Mouse (Mus musculus): ENCODE results near the gene Snapc4.
"Not testable (repeated sequence)": the region's sequence is repeated elsewhere in the genome, so short reads cannot be mapped to it uniquely, and the experiment has no call there.

Gene Snapc4

DNA sequence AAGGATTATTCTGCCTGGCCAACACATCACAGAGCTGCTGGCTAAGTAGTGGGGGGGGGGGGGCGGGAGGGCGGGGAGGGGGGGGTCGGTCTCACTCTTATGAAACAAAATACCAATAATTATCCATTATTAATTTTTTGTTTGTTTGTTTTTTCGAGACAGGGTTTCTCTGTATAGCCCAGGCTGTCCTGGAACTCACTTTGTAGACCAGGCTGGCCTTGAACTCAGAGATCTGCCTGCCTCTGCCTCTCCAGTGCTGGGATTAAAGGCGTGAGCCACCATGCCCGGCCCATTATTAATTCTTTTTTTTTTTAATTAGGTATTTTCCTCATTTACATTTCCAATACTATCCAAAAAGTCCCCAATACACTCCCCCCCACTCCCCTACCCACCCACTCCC is 418 bp upstream of the Snapc4 start:
- in situ Hi-C loops (cut with MboI, MseI) = not testable (repeated sequence)

DNA sequence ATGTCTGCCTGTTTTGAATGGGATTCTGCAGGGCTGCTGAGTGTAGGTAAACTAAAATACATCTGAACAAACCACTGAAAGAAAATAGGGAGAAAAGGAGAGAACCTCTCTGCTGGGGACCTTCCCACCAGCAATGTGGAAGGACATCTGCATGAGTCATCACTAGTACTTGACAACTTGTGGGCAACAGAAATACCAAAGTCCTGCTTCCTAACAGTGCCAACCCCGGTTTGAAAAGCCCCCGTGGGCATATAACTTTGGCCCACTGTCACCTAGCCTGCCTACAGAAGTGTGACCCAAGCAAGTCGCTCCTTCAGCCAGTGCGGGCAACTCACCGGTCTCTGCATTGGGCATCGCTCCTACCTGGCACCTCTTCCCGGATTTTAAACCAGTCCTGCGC is 8.1 kb downstream of the Snapc4 start:
- in situ Hi-C loops (cut with MboI, MseI) = no loop called here

DNA sequence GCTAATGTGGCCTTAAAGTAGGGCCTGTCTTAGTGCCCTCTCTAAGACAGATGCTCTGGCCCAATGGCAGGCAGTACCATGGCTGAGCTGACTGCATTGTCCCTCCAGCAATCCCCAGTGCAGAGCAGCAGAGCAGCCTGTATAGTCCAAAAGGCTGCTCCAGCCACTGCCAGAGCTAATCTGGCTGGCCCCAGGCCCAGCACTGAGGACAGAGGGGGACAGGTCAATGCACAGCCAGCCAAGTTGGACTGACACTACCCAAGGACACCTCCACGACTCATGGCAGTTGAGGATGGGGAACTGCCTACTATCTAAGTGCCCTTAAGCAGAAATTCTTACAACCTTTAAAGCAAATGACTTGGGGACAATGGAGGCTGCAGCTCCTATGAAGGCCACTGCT is 11.9 kb downstream of the Snapc4 start:
- in situ Hi-C loops (cut with MboI, MseI) = no loop called here

DNA sequence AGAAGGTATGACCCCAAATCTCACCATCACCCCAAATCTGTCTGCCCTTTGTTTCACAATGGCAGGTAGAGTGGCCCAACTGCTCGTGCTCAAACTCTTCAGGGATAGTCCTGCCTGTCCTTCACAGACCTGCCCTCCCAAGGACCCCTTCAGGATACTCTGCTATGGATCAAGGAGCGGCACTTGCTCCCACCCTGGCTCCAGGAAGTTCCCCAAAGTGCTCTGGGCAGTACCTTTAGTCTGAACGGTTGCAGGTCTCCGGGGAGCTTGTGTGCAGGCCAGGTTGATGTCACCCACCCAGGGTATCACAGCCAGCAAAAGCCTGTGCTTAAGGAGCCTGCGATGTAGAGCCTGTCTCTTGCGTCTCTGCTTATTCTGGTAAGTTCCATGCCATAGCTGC is 12.5 kb downstream of the Snapc4 start:
- in situ Hi-C loops (cut with MboI, MseI) = no loop called here

DNA sequence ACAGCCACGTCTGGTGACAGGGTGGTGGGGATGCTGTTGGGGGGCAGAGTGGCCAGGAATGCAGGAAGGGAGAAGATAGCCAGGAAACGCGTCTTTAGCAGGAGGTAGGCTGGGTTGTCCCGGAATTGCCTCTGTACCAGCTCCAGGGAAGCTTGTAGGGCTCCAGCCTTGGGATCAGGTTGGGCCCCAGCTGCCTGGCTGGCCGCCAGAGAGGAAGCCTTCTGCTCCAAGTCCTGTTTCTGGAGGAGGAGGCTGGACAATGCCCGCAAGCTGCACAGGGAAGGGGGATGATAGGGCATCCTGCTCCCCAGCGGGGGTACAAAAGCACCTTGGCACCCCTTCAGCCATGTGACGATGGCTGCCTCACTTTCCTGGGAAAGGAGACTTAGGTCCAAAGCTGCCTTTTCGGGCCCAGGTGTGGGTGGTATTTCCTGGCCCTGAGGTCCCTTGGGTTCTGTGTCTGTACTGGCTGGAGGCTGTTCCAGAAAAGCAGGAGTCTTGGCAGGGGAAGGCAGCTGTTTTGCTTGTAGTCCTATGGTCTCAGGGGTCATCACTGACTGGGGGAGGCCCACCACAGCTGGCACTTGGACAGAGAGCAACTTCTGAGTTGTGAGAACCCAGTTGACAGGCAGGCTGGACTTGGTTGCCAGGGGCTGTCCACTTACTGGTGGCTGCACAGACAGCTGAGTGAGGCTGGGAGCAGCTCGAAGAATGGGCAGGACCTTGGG is 15.6 kb downstream of the Snapc4 start:
- in situ Hi-C loops (cut with MboI, MseI) = no loop called here

DNA sequence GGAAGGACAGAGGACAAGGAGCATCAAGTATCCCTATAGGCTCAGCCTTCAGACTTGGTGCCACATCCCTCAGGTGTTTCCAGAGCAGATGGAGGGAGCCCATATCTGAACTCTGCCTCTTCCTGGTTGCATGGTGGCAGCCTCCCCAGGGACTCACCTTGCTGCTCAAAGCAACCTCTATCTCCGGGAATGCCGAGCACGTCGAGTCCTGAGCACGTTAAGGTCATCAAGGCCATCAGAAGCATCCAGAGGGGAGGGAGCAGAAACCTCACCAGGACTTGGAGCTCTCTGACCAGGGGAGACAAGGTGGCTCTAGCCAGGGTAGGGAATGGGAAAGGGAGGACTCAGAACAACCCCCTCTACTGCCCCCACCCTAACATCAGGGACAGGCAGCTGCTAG is 17.0 kb downstream of the Snapc4 start:
- in situ Hi-C loops (cut with MboI, MseI) = no loop called here

DNA sequence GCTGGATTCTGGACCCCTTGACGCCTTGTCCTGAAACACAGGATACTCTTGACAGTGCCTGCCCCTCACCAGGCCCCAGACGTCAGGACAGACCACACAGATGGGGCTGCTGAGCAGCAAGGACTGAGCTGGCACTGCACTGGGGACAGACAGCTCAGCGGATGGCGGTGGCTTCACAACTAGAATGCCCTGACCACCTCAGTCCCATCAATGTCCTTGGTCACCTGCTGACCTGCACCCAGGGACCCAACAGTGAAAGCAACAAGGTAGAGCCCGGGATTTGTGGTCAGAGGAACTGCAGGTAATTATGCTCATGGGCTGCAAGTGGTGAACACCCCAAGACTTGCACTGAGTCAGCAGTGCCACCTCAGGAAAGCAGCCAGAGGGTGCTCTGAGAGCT is 17.5 kb downstream of the Snapc4 start:
- in situ Hi-C loops (cut with MboI, MseI) = no loop called here

DNA sequence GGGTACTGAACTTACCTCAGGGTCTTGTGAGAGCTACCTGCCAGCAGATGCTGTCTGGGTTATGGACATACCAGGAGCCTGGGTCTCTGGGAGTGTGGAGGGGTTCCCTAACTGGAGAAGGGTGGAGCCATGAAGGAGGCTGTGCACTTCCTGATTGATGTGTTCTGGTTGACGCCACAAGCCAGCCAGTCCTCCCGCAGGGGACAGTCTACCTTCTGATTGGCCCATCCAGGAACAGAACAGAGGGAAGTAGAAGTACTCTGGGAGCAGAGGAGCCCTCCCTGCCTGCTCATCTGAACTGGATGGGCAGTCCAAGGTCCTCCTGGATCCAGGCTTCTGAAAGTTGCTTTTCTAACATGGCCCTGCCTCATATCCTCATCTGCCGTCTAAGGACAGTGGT is 19.7 kb downstream of the Snapc4 start, which contains the start of gene Card9:
Gene Card9 (minus strand): TSS at position 147 of the 400 bp plus-strand sequence.
- in situ Hi-C loops (cut with MboI, MseI) = no loop called here

DNA sequence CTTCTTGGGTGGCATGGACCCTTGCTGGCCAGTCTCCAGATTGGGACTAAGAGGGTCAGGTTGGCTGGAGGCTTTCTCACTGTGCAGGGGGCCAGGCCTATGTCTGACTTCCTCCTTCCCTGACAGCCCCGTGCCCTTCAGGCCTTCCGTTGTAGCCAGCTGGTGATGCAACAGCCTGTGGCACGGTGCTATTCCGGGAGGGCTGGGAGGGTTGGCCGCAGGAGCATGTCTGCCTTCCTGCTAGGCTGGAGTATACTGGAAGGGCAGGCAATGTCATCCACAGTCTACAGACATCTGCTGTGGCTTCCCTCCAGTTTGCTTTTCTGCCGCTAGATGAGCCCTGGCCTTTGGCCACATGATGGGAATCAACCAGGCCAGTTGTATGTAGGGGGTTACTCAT is 20.5 kb downstream of the Snapc4 start:
- in situ Hi-C loops (cut with MboI, MseI) = no loop called here

DNA sequence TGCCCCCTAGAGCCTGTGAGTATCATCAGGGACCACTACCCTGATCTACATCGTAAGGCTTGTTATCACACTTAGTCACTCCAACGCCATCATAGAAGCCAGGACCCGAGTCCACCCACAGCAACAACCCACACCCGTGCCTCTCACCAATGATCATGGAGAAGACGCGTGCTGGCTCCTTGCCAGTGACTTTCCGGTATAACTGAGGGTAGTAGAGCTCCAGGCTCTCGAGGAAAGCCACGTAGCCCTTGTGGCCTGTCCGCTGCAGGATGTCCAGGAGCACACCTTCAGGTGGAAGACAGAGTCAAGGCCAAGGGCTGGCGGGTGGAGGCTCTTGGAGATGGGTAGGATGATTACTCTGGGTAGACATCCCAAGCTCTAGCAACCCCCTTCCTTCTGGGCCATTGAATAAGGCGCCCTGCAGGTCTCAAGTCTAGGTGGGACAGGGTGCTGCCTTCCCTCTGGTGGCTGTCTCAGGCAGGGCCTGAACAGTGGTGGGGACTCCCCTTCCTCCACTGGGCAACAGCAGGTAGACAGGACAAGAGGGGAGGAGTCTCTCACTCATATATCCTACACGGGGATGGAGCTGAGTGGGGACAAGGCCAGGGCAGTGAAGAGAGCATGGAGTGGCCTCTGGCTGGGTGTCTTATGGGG is 21.7 kb downstream of the Snapc4 start:
- in situ Hi-C loops (cut with MboI, MseI) = no loop called here

DNA sequence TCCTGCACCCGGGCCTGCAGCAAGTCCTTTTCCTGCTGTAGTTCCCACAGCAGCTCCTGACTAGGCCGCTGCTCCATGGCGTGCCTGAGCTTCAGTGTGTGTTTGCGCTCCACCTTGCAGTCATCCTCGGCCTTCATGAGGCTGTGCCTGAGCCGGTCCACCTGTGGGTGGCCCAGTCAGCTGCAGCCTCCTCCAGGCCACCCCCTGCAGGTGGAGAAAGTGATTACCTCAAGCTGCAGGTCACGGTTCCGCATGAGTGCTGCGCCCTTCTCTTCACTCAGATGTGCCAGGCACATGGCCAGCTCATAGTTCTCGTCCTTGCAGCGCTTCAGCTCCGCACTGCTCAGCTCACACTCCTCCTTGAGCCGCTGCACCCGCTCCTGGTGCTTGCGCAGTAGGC is 23.0 kb downstream of the Snapc4 start:
- in situ Hi-C loops (cut with MboI, MseI) = no loop called here

DNA sequence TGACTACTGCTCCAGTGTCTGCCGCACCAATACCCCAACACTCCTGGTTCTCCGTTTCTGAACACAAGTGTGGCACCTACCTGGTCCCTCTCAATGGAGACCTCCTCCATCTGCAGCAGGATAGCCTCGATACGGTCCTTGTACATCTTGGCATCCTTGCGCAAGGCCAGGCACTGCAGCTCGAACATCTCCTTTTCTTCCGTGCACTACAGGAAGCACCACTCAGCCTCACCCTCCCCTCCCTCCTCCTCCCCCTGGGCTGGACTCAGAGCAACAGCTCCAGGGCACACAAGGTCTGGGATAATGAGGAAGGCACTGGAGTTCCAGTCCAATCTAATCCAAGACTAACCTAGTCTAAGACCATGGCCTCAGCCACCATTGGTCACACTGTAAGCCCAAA is 23.8 kb downstream of the Snapc4 start:
- in situ Hi-C loops (cut with MboI, MseI) = no loop called here

DNA sequence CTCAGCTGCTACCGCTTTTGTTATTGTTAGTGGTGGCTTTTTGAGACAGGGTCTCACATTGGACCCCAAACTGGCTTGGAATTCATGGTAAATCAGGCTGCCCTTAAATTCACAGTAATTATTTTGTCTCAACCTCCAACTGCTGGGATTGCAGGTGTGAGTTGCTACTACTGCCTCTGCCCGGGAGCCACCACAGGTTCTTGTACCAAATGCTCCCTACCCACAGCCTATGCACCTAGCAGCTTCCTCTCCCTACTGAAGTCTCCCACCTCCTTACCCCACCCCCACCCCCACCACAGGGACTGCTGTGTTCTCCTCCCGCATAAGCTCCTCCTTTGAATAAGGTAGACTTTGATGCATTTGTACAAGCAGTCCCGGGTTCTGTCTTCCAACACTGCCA is 24.2 kb downstream of the Snapc4 start:
- in situ Hi-C loops (cut with MboI, MseI) = no loop called here

DNA sequence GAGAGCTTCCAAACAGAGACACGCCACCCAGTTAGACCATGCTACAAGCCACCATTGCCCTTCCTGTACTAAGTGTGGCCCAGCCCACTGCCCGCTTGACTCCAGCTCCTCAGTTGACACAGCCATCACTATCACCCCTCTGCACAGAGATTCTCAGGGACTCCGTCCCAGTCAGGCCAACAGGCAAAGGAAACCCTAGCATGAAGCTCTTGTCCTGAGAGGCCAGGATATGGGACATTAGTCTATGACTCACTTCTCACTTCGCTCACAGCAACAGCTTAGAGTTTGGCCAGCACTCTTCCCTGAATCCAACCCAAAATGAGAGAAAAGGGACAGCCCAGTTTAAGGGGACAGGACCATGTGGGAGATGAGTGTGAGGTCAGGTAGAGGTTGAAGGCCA is 26.1 kb downstream of the Snapc4 start:
- in situ Hi-C loops (cut with MboI, MseI) = no loop called here

DNA sequence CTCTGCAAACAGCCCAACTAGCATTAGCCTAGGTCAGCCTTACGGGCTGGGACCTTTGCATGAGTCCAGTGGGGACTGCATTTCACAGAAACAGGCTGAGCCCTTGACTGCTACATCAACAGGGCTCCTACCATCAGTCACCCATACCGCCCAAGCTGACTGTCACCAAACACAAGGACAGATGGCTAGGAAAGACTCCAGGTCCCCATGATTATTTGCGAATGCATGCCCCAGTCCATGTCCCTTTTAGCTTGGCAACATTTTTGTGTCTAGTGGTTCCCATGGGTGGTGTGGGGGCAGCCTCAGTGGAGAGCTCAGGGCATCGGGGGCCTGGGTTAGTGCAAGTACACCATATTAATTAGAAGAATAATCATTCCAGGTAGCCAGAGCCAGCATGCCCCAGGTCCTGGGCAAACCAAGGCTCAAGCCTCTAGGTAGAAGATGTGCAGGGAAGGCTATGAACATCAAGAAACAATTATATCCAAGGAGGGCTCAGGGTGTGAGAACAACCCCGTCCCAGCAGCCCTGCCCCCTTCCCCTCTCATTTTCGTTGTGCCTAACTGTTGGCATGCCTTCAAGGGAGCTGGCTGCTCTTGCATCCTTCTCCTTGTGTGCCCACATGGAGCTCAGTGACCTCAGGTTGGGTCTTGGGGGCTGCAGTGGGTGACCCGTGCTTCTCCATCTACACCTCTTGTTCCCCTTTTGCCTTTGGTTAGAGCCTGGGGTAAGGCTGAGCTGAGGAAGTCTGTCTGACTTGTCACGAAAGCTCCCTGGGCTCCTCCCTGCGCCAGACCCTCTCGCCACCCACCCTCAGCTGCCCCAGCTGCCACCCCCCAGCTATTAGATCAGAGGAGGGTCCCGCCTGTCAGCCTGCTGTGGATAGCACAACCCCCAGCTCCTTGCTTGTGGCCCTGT is 27.1 kb downstream of the Snapc4 start:
- in situ Hi-C loops (cut with MboI, MseI) = no loop called here

DNA sequence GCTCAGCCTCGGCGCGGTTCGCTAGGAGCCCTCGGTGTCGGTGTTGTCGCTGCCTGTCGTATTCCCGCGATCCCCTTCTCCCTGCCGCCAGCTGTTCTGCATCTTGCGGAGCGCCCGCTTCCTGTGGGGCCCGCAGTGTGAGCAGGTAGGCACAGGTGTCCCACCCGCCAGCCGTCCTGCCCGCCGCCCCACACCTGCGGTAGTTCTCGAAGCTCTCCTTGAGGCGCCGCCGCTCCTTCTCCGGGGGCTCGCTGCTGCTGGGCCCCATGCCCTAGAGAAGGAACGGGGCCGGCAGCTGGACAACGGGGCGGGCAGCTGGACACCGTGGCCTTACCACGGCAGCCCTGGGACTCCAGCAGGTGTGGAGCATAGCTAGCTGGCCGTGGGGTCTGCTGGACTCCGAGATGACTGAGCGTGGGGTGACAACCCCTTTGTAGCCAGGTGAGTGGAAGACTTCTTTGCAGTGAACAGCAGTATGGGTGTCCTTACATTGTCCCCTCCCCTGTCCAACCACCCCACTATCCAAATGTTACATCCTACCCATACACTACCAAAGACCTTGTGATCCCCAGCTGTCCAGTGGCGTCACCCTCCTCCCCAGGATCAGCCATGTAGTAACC is 28.1 kb downstream of the Snapc4 start:
- in situ Hi-C loops (cut with MboI, MseI) = no loop called here

DNA sequence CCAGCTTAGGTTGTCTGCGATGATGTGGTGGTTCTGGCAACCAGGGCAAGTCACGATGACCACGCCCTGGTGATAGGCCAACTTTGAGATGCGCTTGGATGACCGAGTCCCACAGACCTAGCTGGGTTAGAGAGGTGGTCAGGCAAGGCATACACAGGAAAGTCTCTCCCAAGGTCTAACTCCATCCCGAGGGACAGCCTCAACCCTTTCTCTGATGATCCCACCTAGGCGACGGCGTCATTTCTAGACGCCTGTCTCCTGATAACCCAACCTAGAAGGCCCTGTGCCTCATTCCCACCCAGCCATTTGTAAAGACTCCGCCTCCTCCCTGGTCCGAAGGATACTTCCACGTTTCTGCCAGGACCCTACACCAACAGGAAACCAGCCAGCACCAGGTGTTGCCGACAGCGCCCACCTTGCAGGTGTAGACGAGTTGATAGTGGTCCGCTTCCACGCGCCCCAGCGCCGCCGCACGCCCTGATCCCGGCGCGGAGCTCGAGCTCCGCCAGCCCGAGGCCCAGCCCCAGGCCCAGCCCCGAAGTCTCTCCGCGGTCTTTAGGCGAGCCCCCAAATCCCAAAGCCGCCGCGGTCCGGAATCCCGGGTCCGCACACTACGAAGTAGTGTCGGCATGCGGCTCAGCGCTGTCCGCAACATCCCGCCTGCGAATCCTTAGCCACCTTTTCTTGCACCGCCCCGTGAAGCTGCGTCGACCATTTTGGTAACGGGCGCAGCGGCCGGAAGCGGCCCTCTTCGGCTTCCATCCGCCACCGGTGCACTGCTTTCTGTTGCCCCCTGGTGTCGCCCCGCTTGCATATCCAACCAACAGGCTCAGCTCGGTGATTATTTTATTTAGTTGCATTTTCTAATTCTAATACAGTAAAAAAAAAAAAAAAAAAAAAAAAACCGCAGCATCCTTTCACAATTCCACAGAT is 28.8 kb downstream of the Snapc4 start, which contains the start of gene Dnlz:
Gene Dnlz (minus strand): TSS at position 753 of the 933 bp plus-strand sequence.
- in situ Hi-C loops (cut with MboI, MseI) = no loop called here

DNA sequence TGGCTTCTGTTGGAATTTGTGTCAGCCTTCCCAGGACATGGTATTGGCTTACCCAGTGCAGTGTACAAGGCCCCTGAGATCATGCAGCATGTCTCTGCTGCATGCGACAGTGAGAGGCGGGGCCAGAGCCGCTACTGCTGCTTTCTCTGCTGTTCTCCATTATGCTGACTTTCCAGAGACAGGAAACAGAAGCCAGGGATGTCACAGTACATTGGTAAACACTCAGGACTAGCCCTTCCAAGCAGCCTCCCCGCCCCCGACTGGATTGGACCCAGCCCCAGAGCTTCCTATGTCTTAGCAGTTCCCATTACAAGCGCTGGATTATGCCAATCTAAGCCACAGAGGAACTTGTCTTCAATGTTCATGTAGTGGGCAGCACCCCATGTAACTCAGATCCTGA is 32.2 kb downstream of the Snapc4 start:
- in situ Hi-C loops (cut with MboI, MseI) = no loop called here

DNA sequence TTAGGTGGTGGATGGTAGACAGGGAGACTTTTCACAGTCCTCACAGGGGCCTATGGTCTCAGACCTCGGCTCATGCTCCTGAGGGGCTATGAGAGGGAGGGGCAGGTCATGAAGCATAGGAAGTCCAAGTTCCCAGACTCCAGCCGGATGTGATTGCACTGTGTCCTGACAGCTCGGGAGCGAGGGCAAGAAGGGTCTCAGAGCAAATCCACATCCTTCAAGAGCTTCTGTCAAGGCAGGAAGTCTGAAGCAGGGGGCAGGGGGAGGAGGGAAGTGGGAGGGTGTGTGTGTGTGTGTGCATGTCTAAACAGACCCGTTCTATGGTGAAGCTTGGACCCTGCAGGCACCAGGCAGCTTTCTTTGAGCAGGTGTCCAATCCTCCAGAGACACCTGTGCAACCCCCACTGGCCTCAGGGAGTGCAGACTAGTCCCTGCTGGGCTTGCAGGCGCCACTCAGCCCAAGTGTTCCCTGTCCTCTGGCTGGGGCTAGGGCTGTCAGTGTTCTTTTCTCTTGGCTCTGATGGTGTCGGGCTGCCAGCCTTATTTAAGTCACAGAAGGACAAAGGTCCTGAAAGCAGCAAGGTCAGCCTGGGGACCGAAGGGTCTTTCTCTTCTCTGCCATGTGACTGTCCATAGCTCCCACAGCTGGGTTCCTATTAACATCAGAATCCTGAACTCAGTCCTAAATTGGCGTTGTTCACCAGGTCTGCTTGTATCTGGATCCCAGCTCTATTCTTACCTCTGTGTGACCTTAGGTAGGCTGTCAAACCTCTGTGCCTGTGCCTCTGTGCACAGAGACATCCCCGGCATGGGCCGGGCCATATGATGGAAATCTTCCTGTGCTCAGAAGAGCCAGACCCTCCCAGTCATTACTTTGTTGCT is 37.6 kb downstream of the Snapc4 start:
- in situ Hi-C loops (cut with MboI, MseI) = no loop called here

DNA sequence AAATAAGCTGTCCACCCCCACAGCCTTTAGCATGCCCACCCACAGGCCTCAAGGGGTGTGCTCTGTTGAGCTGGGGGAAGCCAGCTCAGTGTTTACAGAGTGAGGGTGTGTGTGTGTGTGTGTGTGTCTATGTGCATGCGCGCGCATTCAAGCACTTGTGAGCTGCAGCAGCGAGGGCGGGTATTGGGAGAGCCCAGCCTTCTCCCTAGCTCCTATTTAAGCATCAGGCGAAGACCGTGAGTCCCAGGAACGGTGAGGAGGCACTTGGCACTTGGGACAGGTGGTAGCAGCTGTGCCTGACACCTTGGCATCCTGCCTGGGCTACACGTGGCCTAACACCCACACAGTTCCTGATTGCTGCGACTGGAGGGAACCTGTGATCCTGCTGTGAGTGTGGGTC is 38.4 kb downstream of the Snapc4 start:
- in situ Hi-C loops (cut with MboI, MseI) = no loop called here
